Mouse (Mus musculus): ENCODE results near the gene Smim14. TPM values are rescaled to one million over a fixed set of nuclear protein-coding genes. Genes with fewer than 3 reads are reported as not detected.

The Smim14 gene
- polyA plus RNA-seq (2015; fragmentation: Illumina TruSeq; extraction: RNeasy Lipid Tissue Mini Kit (QIAGEN cat#74804); ENCODE audit: low read depth, low replicate concordance), result 168 TPM

DNA sequence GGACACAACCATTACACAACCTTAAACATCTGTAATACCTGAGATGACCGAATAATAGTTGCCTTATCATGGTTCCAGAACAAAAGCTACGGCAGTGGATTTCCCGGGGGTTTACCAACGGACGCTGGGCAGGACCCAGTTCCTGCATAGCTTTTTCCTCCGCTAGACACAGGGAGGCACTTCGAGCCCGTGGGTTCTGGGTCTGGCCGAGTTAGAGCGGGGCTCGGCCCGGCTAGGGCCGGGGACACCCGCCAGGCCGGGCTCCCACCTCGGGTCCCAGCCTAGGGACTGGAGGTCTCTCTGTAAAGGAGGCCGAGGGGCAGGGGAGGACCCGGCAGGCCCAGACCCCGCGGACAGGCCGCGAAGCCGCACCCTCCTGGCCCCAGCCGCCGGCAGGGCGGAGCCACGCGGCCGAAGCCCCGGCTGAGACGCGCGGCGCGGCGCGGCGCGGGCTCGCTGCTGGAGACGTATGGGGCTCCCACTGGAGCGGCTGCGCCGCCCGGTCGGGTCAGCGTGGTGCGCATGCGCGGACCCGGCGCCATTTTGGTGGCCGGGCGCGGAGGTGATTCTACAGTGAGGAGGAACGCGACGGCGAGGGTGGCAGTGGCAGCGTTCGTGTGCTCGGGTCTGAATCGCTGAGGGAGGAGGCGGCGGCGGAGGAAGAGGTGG, at the start of gene Smim14, which contains the start of gene Ube2k:
Smim14 (minus strand) TSS at position 434 of the 669 bp plus-strand sequence.
Ube2k (plus strand) TSS at position 483 of the 669 bp plus-strand sequence.

DNA sequence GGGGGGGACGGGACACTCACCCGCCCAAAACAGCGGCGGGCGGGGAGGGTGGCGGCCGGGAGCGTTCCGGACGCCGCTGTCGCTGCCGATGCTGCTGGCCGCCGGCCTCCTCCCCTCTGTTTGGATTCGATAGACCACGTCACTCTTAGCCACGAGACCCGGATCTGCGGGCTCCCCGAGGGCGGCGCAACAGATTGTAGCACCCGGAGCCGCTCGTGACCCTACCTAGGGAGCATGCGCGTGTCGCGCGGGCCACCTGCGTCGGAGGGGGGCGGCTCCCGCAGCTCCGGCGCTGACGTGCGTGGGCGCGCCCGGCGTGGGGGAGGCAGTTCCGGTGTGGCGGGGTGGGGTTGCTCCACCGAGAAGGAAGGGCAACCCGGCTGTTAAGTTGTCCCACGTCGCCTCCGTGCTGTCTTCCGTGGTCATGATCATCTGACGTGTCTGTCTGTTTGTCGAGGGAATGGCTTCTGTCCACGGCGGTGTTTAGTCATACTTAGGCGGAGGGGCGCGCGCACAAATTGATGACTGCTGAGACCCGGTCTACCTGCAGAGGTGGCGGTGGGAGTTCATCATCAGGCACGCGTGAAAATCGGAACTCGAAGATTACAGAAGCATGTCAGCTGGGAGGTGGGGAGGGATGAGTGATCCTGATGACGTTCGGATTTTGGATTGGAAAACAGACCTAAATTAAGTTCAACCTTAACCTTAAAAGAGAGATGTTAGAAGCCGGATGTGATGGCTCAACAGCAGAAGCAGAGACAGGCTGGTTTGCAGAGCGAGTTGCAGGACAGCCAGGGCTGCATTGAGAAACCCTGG, 44.1 kb downstream of the Smim14 start, which contains the start of gene Gm43552:
Gm43552 (minus strand) TSS at position 118 of the 816 bp plus-strand sequence.

DNA sequence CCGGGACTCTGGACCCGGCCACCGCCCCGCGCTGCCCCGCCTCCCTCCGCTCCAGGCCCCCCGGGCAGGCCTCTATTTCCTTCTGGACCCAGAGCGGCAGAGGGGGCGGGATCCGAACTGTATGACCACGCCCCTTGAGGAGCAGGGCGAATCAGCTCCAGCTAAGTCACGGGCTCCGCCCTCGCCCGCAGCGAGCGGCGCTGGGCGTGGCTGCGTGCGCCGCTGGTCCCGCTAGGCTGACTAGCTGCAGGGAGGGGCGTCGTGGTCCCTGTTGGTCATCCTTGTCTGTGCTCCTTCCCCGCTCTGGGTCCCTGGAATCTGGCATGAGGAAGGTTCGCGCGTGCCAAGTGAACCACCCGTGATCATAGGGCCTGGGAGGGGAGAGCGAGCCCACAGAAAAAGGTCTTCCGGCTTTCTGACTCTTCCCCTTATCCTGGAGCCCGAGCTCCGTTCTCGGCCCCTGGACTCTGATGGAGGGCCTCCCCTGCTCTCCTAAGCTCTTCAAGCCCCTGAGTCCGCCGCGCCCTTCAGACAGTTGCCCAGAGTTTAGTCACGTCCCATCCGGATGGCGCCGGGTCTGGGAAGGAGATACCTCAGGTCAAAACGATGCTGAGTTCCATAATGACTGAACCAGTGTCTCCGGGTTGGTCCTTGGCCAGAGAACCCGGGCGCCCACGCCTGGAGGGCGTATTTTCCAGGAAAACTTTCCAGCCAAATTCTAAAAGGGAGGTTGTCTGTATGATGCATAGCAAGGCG, 101.0 kb downstream of the Smim14 start, which contains the start of gene Ugdh:
Ugdh (minus strand) TSS at position 144 of the 756 bp plus-strand sequence.

Other genes starting within 250 kb of the Smim14 start
- gene Rfc1, start 201.5 kb downstream of the Smim14 start, polyA plus RNA-seq (2015; fragmentation: Illumina TruSeq; extraction: RNeasy Lipid Tissue Mini Kit (QIAGEN cat#74804); ENCODE audit: low read depth, low replicate concordance), result 20.7 TPM
- not detected for gene Klb, start 188.9 kb downstream of the Smim14 start, polyA plus RNA-seq (2015; fragmentation: Illumina TruSeq; extraction: RNeasy Lipid Tissue Mini Kit (QIAGEN cat#74804); ENCODE audit: low read depth, low replicate concordance)
- gene Rpl9, start 145.7 kb downstream of the Smim14 start, polyA plus RNA-seq (2015; fragmentation: Illumina TruSeq; extraction: RNeasy Lipid Tissue Mini Kit (QIAGEN cat#74804); ENCODE audit: low read depth, low replicate concordance), result 1,559 TPM
- 43.9 TPM for gene Lias, start 145.7 kb downstream of the Smim14 start, polyA plus RNA-seq (2015; fragmentation: Illumina TruSeq; extraction: RNeasy Lipid Tissue Mini Kit (QIAGEN cat#74804); ENCODE audit: low read depth, low replicate concordance)
- gene Ugdh, start 101.2 kb downstream of the Smim14 start, polyA plus RNA-seq (2015; fragmentation: Illumina TruSeq; extraction: RNeasy Lipid Tissue Mini Kit (QIAGEN cat#74804); ENCODE audit: low read depth, low replicate concordance), result 21.8 TPM
- gene Gm43552, start 44.4 kb downstream of the Smim14 start, polyA plus RNA-seq (2015; fragmentation: Illumina TruSeq; extraction: RNeasy Lipid Tissue Mini Kit (QIAGEN cat#74804); ENCODE audit: low read depth, low replicate concordance), result not detected
- 109 TPM for gene Ube2k, start within 50 bp of the Smim14 start, polyA plus RNA-seq (2015; fragmentation: Illumina TruSeq; extraction: RNeasy Lipid Tissue Mini Kit (QIAGEN cat#74804); ENCODE audit: low read depth, low replicate concordance)
- 50.4 TPM for gene Pds5a, start 161.1 kb upstream of the Smim14 start, polyA plus RNA-seq (2015; fragmentation: Illumina TruSeq; extraction: RNeasy Lipid Tissue Mini Kit (QIAGEN cat#74804); ENCODE audit: low read depth, low replicate concordance)
- 3.6 TPM for gene N4bp2, start 226.3 kb upstream of the Smim14 start, polyA plus RNA-seq (2015; fragmentation: Illumina TruSeq; extraction: RNeasy Lipid Tissue Mini Kit (QIAGEN cat#74804); ENCODE audit: low read depth, low replicate concordance)